Mouse (Mus musculus): ENCODE data around the gene Myom3. TPM values are rescaled to one million over a fixed set of nuclear protein-coding genes. Genes with fewer than 3 reads are reported as not detected.
A peak's percentile ranks its signal among the peaks of the same experiment; 100 is the strongest.

Myom3 gene
- polyA plus RNA-seq, 1 experiment from 2014 or later, result not detected

- DNase-seq (ENCODE audit: low spot score), result no peak
- Histone ChIP-seq H3K36me3 (no peaks in the 10 kb centered on the region), H3K4me3 (no peak overlapping the region), H3K27ac (no peak overlapping the region), H3K27me3 (ENCODE audit: insufficient read depth, poor library complexity, severe bottlenecking) (0 out of 2 replicates have a peak, but pooled peaks cover 10% of the 10 kb centered on the region), H3K9me3 (no peaks in the 10 kb centered on the region), H3K4me1 (replicated peaks) (peaks cover 33% of the 10 kb centered on the region)
- WGBS, result 89% methylated on average over 13 of the region's 13 CpGs
Measured at GRCm38 (mm10) chr4:135764700-135765099, 5.2 kb downstream of the Myom3 start.

- no peak overlapping the region for H3K27ac ChIP-seq
- no peak for DNase-seq (ENCODE audit: low spot score)
- H3K27me3 ChIP-seq (ENCODE audit: insufficient read depth, poor library complexity, severe bottlenecking), result 0 out of 2 replicates have a peak, but pooled peaks cover 6% of the 10 kb centered on the region
- H3K4me1 ChIP-seq (replicated peaks), result peaks cover 30% of the 10 kb centered on the region
- H3K9me3 ChIP-seq, result no peaks in the 10 kb centered on the region
- no peak overlapping the region for H3K4me3 ChIP-seq
- 74% methylated on average over 8 of the region's 8 CpGs for WGBS
- H3K36me3 ChIP-seq, result no peaks in the 10 kb centered on the region
Measured at GRCm38 (mm10) chr4:135765707-135766106, 6.2 kb downstream of the Myom3 start.

GRCm38 (mm10) chr4:135766976-135767375 is 7.5 kb downstream of the Myom3 start:
- Histone ChIP-seq H3K36me3 (no peaks in the 10 kb centered on the region), H3K4me3 (no peak overlapping the region), H3K9me3 (no peaks in the 10 kb centered on the region), H3K27ac (no peak overlapping the region), H3K4me1 (replicated peaks) (peaks cover 20% of the 10 kb centered on the region), H3K27me3 (ENCODE audit: insufficient read depth, poor library complexity, severe bottlenecking) (no peaks in the 10 kb centered on the region)
- WGBS, result 87% methylated on average over 3 of the region's 3 CpGs
- DNase-seq (ENCODE audit: low spot score), result no peak

GRCm38 (mm10) chr4:135768572-135769526 is 9.3 kb downstream of the Myom3 start:
- DNase-seq (ENCODE audit: low spot score), result peak; percentile 31
- Histone ChIP-seq H3K4me1 (replicated peaks) (peaks cover 16% of the 10 kb centered on the region), H3K36me3 (no peaks in the 10 kb centered on the region), H3K9me3 (no peaks in the 10 kb centered on the region), H3K27me3 (ENCODE audit: insufficient read depth, poor library complexity, severe bottlenecking) (no peaks in the 10 kb centered on the region), H3K27ac (no peak overlapping the region), H3K4me3 (no peak overlapping the region)
- 63% methylated on average over 14 of the region's 14 CpGs for WGBS

GRCm38 (mm10) chr4:135770611-135771305 is 11.2 kb downstream of the Myom3 start:
- H3K4me1 ChIP-seq (replicated peaks), result peaks cover 23% of the 10 kb centered on the region
- H3K4me3 ChIP-seq, result no peak overlapping the region
- peaks cover 3% of the 10 kb centered on the region; the same call in 1 of the 2 replicates for H3K27me3 ChIP-seq (ENCODE audit: insufficient read depth, poor library complexity, severe bottlenecking)
- WGBS, result 86% methylated on average over 18 of the region's 18 CpGs
- DNase-seq (ENCODE audit: low spot score), result no peak
- no peaks in the 10 kb centered on the region for H3K36me3 ChIP-seq
- no peak overlapping the region for H3K27ac ChIP-seq
- no peaks in the 10 kb centered on the region for H3K9me3 ChIP-seq

- no peaks in the 10 kb centered on the region for H3K9me3 ChIP-seq
- WGBS, result 84% methylated on average over 6 of the region's 6 CpGs
- H3K27me3 ChIP-seq (ENCODE audit: insufficient read depth, poor library complexity, severe bottlenecking), result peaks cover 3% of the 10 kb centered on the region; the same call in 1 of the 2 replicates
- no peak overlapping the region for H3K27ac ChIP-seq
- DNase-seq (ENCODE audit: low spot score), result no peak
- H3K4me3 ChIP-seq, result no peak overlapping the region
- H3K4me1 ChIP-seq (replicated peaks), result peaks cover 27% of the 10 kb centered on the region
- H3K36me3 ChIP-seq, result no peaks in the 10 kb centered on the region
Measured at GRCm38 (mm10) chr4:135771592-135771991, 12.1 kb downstream of the Myom3 start.

- 66% methylated on average over 4 of the region's 4 CpGs for WGBS
- Histone ChIP-seq H3K9me3 (no peaks in the 10 kb centered on the region), H3K4me1 (replicated peaks) (peaks cover 27% of the 10 kb centered on the region), H3K4me3 (no peak overlapping the region), H3K27me3 (ENCODE audit: insufficient read depth, poor library complexity, severe bottlenecking) (peaks cover 3% of the 10 kb centered on the region; the same call in 1 of the 2 replicates), H3K27ac (no peak overlapping the region), H3K36me3 (no peaks in the 10 kb centered on the region)
- DNase-seq (ENCODE audit: low spot score), result no peak
Measured at GRCm38 (mm10) chr4:135772671-135773070, 13.2 kb downstream of the Myom3 start.

- Histone ChIP-seq H3K4me1 (replicated peaks) (peaks cover 25% of the 10 kb centered on the region), H3K9me3 (no peaks in the 10 kb centered on the region), H3K27me3 (ENCODE audit: insufficient read depth, poor library complexity, severe bottlenecking) (peaks cover 3% of the 10 kb centered on the region; the same call in 1 of the 2 replicates), H3K36me3 (no peaks in the 10 kb centered on the region), H3K4me3 (no peak overlapping the region), H3K27ac (0 out of 2 replicates have a peak overlapping the region, but pooled peaks have one; percentile 29)
- 56% methylated on average over 8 of the region's 8 CpGs for WGBS
- DNase-seq (ENCODE audit: low spot score), result peak; percentile 34
Measured at GRCm38 (mm10) chr4:135774496-135774895, 15.0 kb downstream of the Myom3 start.

GRCm38 (mm10) chr4:135776850-135777249 is 17.3 kb downstream of the Myom3 start:
- no peak for DNase-seq (ENCODE audit: low spot score)
- Histone ChIP-seq H3K4me3 (no peak overlapping the region), H3K27me3 (ENCODE audit: insufficient read depth, poor library complexity, severe bottlenecking) (peaks cover 3% of the 10 kb centered on the region; the same call in 1 of the 2 replicates), H3K36me3 (no peaks in the 10 kb centered on the region), H3K9me3 (no peaks in the 10 kb centered on the region), H3K4me1 (replicated peaks) (peaks cover 34% of the 10 kb centered on the region), H3K27ac (no peak overlapping the region)
- 88% methylated on average over 4 of the region's 4 CpGs for WGBS

- H3K4me1 ChIP-seq (replicated peaks), result peaks cover 17% of the 10 kb centered on the region; the same call in 1 of the 2 replicates
- no peak overlapping the region for H3K27ac ChIP-seq
- H3K36me3 ChIP-seq, result no peaks in the 10 kb centered on the region
- H3K27me3 ChIP-seq (ENCODE audit: insufficient read depth, poor library complexity, severe bottlenecking), result peaks cover 3% of the 10 kb centered on the region; the same call in 1 of the 2 replicates
- H3K9me3 ChIP-seq, result no peaks in the 10 kb centered on the region
- H3K4me3 ChIP-seq, result no peak overlapping the region
- 73% methylated on average over 9 of the region's 9 CpGs for WGBS
- DNase-seq (ENCODE audit: low spot score), result no peak
Measured at GRCm38 (mm10) chr4:135779661-135780060, 20.1 kb downstream of the Myom3 start.

GRCm38 (mm10) chr4:135780255-135780654 is 20.7 kb downstream of the Myom3 start:
- no peak overlapping the region for H3K4me3 ChIP-seq
- H3K27me3 ChIP-seq (ENCODE audit: insufficient read depth, poor library complexity, severe bottlenecking), result peaks cover 1% of the 10 kb centered on the region; the same call in 1 of the 2 replicates
- no peak overlapping the region for H3K27ac ChIP-seq
- no peak for DNase-seq (ENCODE audit: low spot score)
- no peaks in the 10 kb centered on the region for H3K9me3 ChIP-seq
- H3K4me1 ChIP-seq (replicated peaks), result peaks cover 15% of the 10 kb centered on the region; the same call in 1 of the 2 replicates
- H3K36me3 ChIP-seq, result no peaks in the 10 kb centered on the region
- 77% methylated on average over 3 of the region's 3 CpGs for WGBS

- WGBS, result 90% methylated on average over 5 of the region's 5 CpGs
- Histone ChIP-seq H3K4me1 (replicated peaks) (peaks cover 10% of the 10 kb centered on the region; the same call in 1 of the 2 replicates), H3K36me3 (no peaks in the 10 kb centered on the region), H3K4me3 (no peak overlapping the region), H3K27me3 (ENCODE audit: insufficient read depth, poor library complexity, severe bottlenecking) (no peaks in the 10 kb centered on the region), H3K9me3 (no peaks in the 10 kb centered on the region), H3K27ac (no peak overlapping the region)
- no peak for DNase-seq (ENCODE audit: low spot score)
Measured at GRCm38 (mm10) chr4:135781304-135781703, 21.8 kb downstream of the Myom3 start.

Measured in hindbrain, embryonic 10.5 days (tissue).